Mouse (Mus musculus) sigmoid colon, adult 10 weeks (tissue): Measurements from ENCODE around the gene Nucb2. TPM values are rescaled to one million over a fixed set of nuclear protein-coding genes. Genes with fewer than 3 reads are reported as not detected.

ENCODE experiments used
- polyA plus RNA-seq: library from polyadenylated mRNA; stranded (reverse); fragments of 350-450 nt; fragmentation: Illumina TruSeq; extraction: RNeasy Lipid Tissue Mini Kit (QIAGEN cat#74804); gene quantifications from one replicate; pipeline ENCODE4 v1.2.3, GENCODE M21; 2014; ENCODE audit warnings: low read depth, low replicate concordance

The Nucb2 gene
- 41.0 TPM for polyA plus RNA-seq

DNA sequence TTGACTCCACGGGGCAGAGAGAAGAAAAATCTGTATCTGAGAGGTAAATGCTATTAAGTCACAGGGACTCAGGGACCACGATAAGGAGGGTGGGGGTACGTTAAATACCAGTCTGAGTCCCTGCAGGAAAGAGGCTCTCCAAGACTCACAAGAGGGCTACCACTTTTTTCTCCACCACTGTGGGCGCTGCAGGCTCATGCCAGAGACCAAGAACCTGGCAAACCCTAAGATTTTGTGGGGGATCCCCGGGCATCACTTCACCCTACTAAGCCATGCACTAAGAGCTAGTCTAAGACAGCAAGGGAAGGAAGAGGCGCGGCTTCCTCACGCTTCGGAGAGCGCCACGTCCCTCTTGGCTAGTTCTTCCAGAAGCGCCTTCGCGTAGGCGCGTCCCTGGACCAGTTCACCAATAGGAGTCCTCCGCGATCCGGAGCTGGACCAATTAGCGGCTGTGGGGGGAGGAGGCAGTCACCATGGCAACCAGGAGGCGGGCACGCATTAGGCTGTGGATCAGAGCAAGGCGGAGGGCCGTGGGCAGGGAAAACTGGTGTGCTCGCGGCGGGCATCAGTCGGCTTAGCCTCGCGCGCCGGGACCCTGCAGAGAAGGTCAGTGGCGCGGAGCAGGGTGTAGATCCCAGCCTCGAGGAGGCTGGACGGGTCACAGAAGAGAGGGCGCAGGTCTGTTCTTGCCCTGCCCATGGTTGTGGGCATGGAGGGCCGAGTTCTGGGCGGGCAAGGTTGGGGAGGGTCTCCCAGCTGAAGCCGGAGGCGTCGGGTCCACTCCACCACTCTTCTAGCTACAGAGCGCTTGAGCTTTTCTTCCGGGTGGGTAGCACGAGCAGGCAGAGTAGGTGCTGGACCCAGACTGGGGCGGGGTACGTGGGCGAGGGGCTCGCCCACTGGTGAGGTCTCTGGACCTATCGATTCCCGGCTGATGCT lies at the start of gene Nucb2:
Gene Nucb2 (plus strand): TSS at position 491 of the 939 bp plus-strand sequence.

Other genes with a start within 250 kb of the Nucb2 start
- 28.2 TPM for gene Plekha7, start 196.0 kb upstream of the Nucb2 start, polyA plus RNA-seq
- 792 TPM for gene Rps13, start 170.2 kb upstream of the Nucb2 start, polyA plus RNA-seq
- gene Pik3c2a, start 60.9 kb upstream of the Nucb2 start, polyA plus RNA-seq: 119 TPM